Mouse (Mus musculus): ENCODE measurements around the gene Nrip3.

- no peak for TF ChIP-seq CTCF (IDR thresholded peaks at IDR 0.05; ENCODE audit: borderline replicate concordance, insufficient read depth, low read length)
- no peak for TF ChIP-seq POLR2A (IDR thresholded peaks at IDR 0.05; ENCODE audit: low read depth, low read length)
Measured at GRCm38 (mm10) chr7:109747747-109748146, 34.1 kb downstream of the Nrip3 start.
